Mouse (Mus musculus): ENCODE data around the gene Smr2. TPM values are rescaled to one million over a fixed set of nuclear protein-coding genes. Genes with fewer than 3 reads are reported as not detected.
"Not testable (repeated sequence)": the region's sequence is repeated elsewhere in the genome, so short reads cannot be mapped to it uniquely, and the experiment has no call there.

Smr2 gene
- polyA plus RNA-seq (2014; fragmentation: Nextera tagmentation; extraction: Ambion mirVana), result not detected in 2 replicates

DNA sequence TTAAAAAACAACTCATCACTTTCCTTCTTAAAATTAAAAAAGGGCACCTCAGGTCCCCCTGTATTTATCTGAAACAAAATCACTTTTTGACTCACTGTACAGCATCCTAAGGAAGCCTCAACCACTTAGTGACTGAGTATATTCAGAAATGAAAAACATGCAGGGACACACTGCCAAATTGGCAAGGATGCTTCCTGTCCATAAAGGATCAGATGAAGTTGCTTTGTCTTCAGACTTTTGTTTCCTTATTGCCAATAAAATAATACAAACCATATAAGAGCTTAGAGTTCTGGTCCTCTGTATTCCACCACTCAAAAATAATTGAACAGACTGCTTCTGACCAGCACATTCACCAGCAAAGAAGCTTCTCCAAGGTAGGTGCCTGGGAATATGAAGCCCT is at the start of gene Smr2:
Gene Smr2 (plus strand): TSS at position 301 of the 400 bp plus-strand sequence.
- H3K9ac ChIP-seq (ENCODE audit: low read depth, low read length); H3K9me3 ChIP-seq (replicated peaks; ENCODE audit: control insufficient read depth, low read length); H3K27ac ChIP-seq (ENCODE audit: low read depth, low read length); H3K4me1 ChIP-seq (ENCODE audit: control insufficient read depth, insufficient read depth, low read length); H3K4me2 ChIP-seq; ATAC-seq (replicated peaks; ENCODE audit: insufficient number of reproducible peaks, low FRiP score, low TSS enrichment); H3K4me3 ChIP-seq (ENCODE audit: low read depth, low read length); H3K36me3 ChIP-seq (ENCODE audit: control insufficient read depth, insufficient read depth, low read length); H3K27me3 ChIP-seq (ENCODE audit: control insufficient read depth, insufficient read depth, low read length): not testable (repeated sequence)

DNA sequence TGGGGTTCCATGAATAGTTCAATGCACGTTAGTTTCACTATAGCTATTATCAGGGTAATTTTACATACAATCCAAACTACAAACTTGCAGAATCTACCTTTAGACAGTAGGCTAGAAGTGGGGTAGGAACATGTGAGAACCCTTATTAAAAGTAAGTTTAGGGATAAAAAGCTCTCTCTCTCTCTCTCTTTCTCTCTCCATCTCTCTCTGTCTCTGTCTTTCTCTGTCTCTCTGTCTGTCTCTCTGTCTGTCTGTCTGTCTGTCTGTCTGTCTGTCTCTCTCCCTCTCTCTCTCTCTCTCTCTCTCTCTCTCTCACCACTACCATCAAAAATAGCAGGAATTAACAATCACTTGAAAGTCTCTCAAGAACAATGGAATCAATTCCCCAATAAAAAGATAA is 25.1 kb downstream of the Smr2 start, which contains the start of gene Gm11116:
Gene Gm11116 (minus strand): TSS at position 101 of the 400 bp plus-strand sequence.
- H3K36me3 ChIP-seq (ENCODE audit: control insufficient read depth, insufficient read depth, low read length), result no peaks in the 10 kb centered on the region
- no peak within 1 kb of the TSS for H3K27ac ChIP-seq (ENCODE audit: low read depth, low read length)
- no peak within 1 kb of the TSS for H3K4me3 ChIP-seq (ENCODE audit: low read depth, low read length)
- no peaks in the 10 kb centered on the region for H3K27me3 ChIP-seq (ENCODE audit: control insufficient read depth, insufficient read depth, low read length)
- no peak within 1 kb of the TSS for H3K9ac ChIP-seq (ENCODE audit: low read depth, low read length)
- no peak for ATAC-seq (replicated peaks; ENCODE audit: insufficient number of reproducible peaks, low FRiP score, low TSS enrichment)
- no peaks in the 10 kb centered on the region for H3K4me1 ChIP-seq (ENCODE audit: control insufficient read depth, insufficient read depth, low read length)
- H3K4me2 ChIP-seq, result no peak within 1 kb of the TSS
- no peaks in the 10 kb centered on the region for H3K9me3 ChIP-seq (replicated peaks; ENCODE audit: control insufficient read depth, low read length)
- 69% methylated on average over 1 of the region's 1 CpGs for WGBS (ENCODE audit: insufficient replicate concordance)

DNA sequence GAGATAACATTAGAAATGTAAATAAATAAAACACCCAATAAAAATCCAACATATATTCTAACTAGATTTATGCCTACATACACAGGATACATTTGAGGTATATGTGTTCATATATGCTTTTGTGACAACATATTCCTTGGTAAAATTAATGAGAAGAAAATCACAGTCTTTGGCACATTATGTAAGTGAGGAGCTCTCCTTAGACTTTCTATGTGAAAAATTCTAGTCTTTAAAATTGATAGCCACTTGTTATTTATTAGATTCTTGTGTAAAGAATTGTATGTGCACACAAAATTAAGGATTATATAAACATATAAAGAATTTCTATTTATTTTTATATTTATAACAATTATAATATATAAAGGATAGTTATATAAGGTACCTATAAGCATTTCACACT is 67.6 kb downstream of the Smr2 start, which contains the start of gene Gm11115:
Gene Gm11115 (minus strand): TSS at position 101 of the 400 bp plus-strand sequence.
- H3K9me3 ChIP-seq (replicated peaks; ENCODE audit: control insufficient read depth, low read length), result no peaks in the 10 kb centered on the region

More for the DNA sequence above, 67.6 kb downstream of the Smr2 start, which contains the start of gene Gm11115:
- H3K4me3 ChIP-seq (ENCODE audit: low read depth, low read length), result no peak within 1 kb of the TSS
- H3K27me3 ChIP-seq (ENCODE audit: control insufficient read depth, insufficient read depth, low read length), result no peaks in the 10 kb centered on the region
- no peak within 1 kb of the TSS for H3K9ac ChIP-seq (ENCODE audit: low read depth, low read length)
- no peak within 1 kb of the TSS for H3K4me2 ChIP-seq
- no peak within 1 kb of the TSS for H3K27ac ChIP-seq (ENCODE audit: low read depth, low read length)
- H3K4me1 ChIP-seq (ENCODE audit: control insufficient read depth, insufficient read depth, low read length), result no peaks in the 10 kb centered on the region
- no peaks in the 10 kb centered on the region for H3K36me3 ChIP-seq (ENCODE audit: control insufficient read depth, insufficient read depth, low read length)
- no peak for ATAC-seq (replicated peaks; ENCODE audit: insufficient number of reproducible peaks, low FRiP score, low TSS enrichment)

Other genes starting within 250 kb of the Smr2 start
- not detected in 2 replicates for gene Odam, start 201.5 kb upstream of the Smr2 start, polyA plus RNA-seq (2014; fragmentation: Nextera tagmentation; extraction: Ambion mirVana)
- 0.16 TPM in 1 of 2 replicates, not detected in the other for gene Csn3, start 161.0 kb upstream of the Smr2 start, polyA plus RNA-seq (2014; fragmentation: Nextera tagmentation; extraction: Ambion mirVana)
- not detected in 2 replicates for gene 2310003L06Rik, start 117.1 kb upstream of the Smr2 start, polyA plus RNA-seq (2014; fragmentation: Nextera tagmentation; extraction: Ambion mirVana)
- not detected in 2 replicates for gene Gm28434, start 117.0 kb upstream of the Smr2 start, polyA plus RNA-seq (2014; fragmentation: Nextera tagmentation; extraction: Ambion mirVana)
- gene Cabs1, start 107.1 kb upstream of the Smr2 start, polyA plus RNA-seq (2014; fragmentation: Nextera tagmentation; extraction: Ambion mirVana), result not detected in 2 replicates
- gene Smr3a, start 84.0 kb upstream of the Smr2 start, polyA plus RNA-seq (2014; fragmentation: Nextera tagmentation; extraction: Ambion mirVana), result not detected in 2 replicates
- not detected in 2 replicates for gene Gm11116, start 25.0 kb downstream of the Smr2 start, polyA plus RNA-seq (2014; fragmentation: Nextera tagmentation; extraction: Ambion mirVana)
- gene Gm11115, start 67.5 kb downstream of the Smr2 start, polyA plus RNA-seq (2014; fragmentation: Nextera tagmentation; extraction: Ambion mirVana), result not detected in 2 replicates
- not detected in 2 replicates for gene Gm7714, start 182.4 kb downstream of the Smr2 start, polyA plus RNA-seq (2014; fragmentation: Nextera tagmentation; extraction: Ambion mirVana)
- gene Prol1, start 230.8 kb downstream of the Smr2 start, polyA plus RNA-seq (2014; fragmentation: Nextera tagmentation; extraction: Ambion mirVana), result not detected in 2 replicates

Measured in heart, embryonic 11.5 days (tissue).